Mouse (Mus musculus) cerebellum, adult 2 months (tissue): ENCODE data around the gene Capn11.

ENCODE experiments used
- CTCF ChIP-seq: fragments of 200-500 bp; IDR thresholded peaks from 2 replicates; pipeline ENCODE4 v1.5.1; 2011; ENCODE audit warnings: low read depth, mild to moderate bottlenecking, control low read depth, low read length, moderate library complexity, borderline replicate concordance; ENCODE audit not compliant: insufficient read depth
- POLR2A ChIP-seq: fragments of 200-500 bp; IDR thresholded peaks from 2 replicates; pipeline ENCODE4 v1.6.1; 2011; ENCODE audit warnings: low read length, control low read depth, borderline replicate concordance; ENCODE audit not compliant: insufficient read depth

- TF ChIP-seq POLR2A = no peak
- no peak for TF ChIP-seq CTCF
These were observed 27.2 kb downstream of the Capn11 start for GRCm38 (mm10) chr17:45631940-45632339.
